Mouse (Mus musculus) layer of hippocampus, postnatal 14 days (tissue): Measurements from ENCODE around the gene Mkrn2. TPM values are rescaled to one million over a fixed set of nuclear protein-coding genes. Genes with fewer than 3 reads are reported as not detected.
"Not testable (repeated sequence)": the region's sequence is repeated elsewhere in the genome, so short reads cannot be mapped to it uniquely, and the experiment has no call there.

ENCODE experiments used
- DNase-seq, 2 experiments: peaks; one replicate each; pipeline ENCODE4 v3.0.0; 2021 to 2022; ENCODE audit warnings: low spot score in 2 of 2, mixed read lengths in 1 of 2
- total RNA-seq, 2 experiments: library from RNA; stranded (reverse); gene quantifications; 2 replicates each; pipeline ENCODE4 v1.2.3; 2021

Gene Mkrn2
- total RNA-seq, 2 experiments from 2014 or later = 33.5 to 37.0 TPM

DNA sequence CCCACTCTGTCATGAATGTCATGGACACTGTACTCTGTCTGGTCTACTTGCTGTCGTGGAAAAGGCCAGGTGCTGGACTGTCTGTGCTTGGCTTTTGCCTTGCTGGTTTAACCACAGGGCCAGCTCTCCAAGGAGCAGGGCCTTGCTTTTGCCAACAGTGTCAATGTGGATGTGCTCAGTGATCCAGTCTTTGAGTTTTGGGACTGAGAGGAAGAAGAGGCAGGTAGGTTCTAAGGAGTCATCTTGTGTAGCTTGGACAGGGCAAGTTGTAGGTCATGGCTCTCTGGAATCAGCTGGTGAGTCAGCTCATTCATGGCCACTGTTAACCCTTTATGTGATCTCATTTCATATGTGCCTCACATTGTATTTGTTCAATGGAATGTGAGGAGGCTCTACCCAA is 4.8 kb downstream of the Mkrn2 start:
- DNase-seq = no peak

DNA sequence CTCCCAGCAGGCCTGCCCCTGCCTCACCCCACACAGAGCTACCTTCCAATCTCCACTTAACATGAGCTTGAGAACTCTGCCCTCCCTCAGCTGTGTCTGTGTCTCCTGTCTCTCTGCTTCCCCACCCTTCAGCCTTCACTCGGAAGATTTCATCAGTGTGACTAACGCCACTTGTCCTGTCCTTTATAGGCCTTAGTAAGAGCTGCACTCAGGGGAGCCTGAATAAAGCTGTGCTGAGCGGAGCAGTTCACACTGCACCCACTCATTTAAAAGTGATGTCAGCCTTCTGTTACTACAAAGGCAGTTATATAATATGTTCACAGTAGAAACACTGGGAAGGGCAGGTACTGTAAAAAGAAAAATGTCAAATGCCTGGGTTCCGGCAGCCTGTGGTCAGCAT is 5.7 kb downstream of the Mkrn2 start:
- DNase-seq = peak in 1 of 2 experiments; percentile 54

DNA sequence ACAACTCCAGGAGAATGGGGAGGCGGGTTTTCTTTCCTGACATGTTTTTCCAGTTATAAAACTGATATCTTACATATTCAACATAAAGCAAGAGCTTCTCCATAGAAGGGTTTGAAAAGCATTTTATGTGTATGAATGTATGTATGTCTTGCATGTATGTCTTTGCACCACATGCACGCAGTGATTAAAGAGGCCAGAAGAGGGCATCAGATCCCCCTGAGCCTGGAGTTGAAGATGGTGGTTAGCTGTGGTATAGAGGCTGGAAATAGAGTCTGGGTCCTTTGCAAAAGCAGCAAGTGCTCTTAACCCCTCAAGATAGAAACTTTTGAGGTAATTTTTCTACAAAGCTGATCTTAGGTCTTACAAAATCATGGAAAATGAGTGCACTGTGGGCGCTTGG is 7.4 kb downstream of the Mkrn2 start:
- no peak for DNase-seq

DNA sequence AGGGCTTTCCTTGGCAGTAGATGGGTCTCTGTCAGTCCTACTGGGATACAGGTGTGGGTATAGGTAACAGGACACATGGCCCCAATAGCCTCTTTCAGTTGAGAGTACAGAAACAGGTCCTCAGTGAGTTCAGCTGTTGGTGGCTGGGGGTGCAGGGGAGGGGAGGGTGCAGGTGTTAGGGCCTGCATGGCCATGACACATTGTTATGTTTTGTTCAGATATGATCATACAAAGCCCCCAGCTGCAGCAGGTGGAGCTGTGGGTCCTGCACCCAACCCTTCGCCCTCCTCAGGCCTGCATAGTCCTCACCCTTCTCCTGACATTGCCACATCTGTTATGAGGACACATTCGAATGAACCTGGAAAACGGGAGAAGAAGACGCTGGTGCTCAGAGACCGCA is 8.6 kb downstream of the Mkrn2 start:
- DNase-seq = no peak

DNA sequence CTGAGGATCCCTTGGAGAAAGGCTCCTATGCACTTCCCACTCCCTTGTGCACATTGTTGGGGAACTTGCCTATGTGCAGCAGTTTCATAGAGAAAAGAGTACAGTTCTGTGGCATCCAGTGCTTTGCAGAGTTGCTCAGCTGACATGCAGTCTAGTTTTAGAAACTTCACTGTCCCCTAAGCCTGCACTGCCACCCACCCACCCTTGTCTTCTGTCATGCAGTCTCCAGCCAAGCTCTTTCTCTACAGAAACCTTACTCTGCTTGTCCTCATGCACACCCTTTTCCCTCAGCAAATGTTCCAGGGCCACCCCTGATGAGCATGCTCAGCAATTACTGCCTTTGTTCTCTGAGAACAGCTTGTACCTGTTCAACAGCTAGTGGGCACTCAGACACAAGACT is 12.1 kb downstream of the Mkrn2 start:
- DNase-seq = no peak

DNA sequence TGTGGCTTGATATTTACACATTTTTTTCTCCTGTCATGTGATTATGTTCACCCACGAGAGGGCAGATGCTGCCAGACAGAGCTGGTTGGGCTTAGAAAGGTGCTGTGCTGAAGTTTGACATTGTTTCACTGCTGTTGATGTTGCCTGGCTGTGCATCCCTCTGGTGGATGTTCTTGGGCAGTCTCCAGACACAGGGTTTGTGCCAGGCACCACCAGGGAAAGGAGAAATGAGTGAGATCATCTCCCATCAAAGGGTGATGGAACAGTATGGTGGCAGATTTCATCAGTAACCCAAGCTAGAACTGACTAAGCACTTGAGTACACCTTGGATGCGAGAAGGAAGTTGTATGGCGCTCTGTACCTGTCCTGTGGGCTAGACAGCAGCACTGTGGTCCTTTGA is 14.3 kb downstream of the Mkrn2 start:
- no peak for DNase-seq

DNA sequence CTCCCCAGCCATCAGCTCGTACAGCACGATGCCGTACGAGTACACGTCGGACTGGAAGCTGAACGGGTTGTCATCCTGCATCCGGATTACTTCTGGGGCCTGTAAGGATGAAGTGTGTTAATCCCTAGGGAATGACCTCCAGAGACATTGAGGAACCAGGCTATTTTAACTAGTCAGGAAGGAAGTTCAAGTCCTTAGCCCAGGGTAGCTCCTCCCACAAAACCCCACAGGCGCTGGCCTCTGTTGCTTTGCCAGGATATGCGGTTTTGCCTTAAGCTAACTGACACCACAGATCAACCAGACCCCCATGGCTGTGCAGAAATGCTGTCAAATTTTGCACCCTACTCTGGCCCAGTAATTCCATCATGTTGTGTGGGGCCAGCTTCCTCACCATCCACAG is 18.1 kb downstream of the Mkrn2 start:
- no peak for DNase-seq

DNA sequence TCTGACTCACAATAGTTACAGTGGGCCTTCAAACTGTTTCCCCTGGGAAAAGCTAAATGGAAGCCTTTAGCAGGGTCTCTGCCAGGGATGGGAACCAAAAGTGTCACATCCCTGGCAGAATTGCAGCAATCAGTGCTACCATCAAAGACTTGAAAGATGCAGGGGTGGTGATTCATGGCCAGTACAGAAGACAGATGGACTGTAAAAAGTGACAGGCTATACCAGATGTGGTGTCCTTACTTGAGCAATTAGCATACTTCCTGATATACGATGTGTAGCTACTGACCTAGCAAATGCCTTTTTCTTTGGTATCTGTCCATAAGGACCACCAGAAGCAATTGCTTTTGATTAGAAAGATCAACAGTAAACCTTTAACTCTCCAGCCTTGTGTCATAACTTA is 19.2 kb downstream of the Mkrn2 start:
- no peak for DNase-seq

DNA sequence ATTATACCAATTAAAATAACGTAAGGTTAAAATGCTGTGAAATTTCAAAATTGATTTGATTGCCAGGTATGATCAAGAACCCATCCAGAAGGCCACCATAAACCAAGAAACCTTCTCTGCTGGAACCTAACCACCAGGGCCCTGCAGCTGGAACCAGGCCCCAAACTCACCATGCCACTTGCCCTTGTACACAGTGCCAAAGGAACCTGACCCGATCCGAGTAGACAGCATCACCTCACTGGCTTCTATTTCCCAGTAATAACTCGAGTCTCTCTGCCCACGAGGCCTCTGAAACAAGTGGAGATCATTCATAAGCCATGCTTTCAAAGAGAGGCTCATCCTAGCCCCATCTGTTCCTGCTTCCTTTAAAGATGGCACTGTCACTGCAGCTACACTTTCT is 24.4 kb downstream of the Mkrn2 start:
- DNase-seq = no peak

DNA sequence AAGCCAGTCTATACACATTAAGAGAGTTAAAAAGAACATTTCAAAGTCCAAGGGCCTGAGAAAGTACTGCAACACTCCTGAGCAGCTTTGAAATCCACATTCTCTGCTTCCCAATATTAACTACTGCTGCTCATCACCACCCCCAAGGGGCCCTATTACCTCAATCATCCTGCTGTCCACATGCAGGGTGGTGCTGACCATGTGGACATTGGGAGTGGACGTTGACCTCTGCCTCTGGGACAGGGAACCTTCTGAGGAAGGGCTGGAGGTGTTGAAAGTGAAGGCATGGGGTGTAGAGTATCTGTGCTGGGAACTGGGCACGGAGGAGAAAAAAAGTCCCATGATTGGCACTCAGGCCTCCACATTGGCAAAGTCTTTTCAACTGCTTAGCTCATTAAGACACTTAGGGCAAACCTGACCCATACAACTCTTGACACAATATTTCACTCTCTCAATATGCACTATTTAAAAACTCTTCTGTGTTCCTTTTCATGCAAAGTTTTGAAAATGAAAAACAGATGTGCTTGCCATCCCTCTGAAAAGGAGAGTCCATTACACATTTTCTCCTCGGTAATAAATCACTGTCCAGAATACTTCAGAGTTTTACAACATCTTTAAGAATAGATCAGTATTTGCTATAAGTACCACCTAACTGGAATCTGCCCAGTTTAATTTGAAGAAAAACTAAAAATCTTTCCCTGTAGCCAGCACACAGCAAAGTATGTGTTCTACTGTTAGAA is 29.5 kb downstream of the Mkrn2 start:
- DNase-seq = no peak

DNA sequence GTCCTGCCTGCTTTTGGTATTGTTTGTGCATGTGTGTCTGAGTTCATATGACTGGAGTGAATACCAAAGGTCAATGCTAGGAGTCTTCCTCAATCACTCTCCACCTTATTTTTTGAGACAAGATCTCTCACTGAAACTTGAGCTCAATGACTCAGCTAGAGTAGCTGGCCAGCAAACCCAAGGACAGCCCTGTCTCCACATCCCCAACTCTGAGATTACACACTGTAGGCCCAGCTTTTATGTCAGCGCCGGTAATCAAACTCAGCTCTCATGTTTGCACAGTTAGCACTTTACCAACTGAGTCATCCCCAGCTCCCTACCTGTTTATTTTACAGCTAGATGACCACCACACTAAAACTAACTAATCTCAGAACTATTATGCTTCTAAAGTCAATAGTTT is 32.3 kb downstream of the Mkrn2 start:
- DNase-seq = no peak

DNA sequence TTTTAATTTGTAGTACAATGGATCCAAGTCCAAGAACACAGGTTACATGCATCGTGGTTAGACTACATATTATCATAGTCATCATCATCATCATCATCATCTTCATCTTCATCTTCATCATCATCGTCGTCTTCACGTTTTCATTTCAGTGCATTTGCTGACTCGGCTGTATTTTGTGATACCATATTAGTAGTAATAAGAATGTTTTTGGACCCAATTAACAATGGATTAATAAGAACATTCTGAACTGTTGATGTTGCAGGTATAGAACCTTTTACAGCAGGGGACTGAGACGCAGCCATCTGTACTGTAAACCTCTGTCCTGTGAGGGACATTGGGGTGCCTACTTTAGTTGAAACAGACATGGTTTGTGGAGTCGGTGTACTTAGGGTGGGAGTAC is 36.5 kb downstream of the Mkrn2 start:
- not testable (repeated sequence) for DNase-seq

DNA sequence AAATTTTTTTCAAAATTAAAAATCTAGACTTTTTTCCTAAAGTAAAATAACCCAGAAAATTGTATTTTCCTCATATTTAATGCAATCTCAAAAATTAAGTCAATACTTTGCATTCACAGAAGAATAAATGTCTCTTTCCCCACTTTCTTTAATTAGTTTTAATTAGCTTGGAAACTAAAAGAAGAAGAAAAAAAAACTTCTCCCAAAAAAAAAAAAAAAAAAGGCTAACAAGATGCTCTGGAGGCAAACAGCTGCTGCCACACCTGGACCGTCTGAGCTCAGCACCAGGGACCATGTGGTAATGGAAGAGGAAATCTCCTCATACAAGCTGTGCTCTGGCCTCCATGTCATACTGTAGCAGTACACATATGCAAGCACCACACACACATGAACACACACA is 41.6 kb downstream of the Mkrn2 start:
- no peak for DNase-seq

DNA sequence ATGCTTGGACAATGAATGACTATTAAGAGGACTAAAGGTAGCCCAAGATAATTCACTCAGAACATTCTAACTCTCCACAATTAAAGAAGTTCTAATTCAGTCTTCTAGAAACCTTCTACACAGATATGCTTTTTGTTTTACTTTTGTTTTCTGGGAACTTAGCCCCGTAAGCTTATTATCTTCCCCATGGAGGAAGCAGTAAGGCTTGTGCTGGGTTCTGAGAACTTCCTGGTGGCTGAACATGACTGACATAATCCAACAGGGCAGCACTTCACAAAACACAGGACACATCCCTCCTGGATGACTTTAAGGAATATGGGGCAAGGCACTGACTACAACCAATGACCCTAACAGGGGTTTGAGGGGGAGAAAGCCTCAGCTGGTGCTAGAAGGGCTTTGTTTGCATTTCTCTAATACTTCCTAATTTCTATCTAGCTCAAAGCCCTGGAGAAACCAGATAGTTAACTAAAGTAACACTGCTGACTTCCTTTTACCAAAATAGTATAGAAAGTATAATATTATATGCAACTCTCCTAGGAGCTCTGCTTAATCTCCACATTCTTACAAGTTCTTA is 48.2 kb downstream of the Mkrn2 start:
- no peak for DNase-seq

DNA sequence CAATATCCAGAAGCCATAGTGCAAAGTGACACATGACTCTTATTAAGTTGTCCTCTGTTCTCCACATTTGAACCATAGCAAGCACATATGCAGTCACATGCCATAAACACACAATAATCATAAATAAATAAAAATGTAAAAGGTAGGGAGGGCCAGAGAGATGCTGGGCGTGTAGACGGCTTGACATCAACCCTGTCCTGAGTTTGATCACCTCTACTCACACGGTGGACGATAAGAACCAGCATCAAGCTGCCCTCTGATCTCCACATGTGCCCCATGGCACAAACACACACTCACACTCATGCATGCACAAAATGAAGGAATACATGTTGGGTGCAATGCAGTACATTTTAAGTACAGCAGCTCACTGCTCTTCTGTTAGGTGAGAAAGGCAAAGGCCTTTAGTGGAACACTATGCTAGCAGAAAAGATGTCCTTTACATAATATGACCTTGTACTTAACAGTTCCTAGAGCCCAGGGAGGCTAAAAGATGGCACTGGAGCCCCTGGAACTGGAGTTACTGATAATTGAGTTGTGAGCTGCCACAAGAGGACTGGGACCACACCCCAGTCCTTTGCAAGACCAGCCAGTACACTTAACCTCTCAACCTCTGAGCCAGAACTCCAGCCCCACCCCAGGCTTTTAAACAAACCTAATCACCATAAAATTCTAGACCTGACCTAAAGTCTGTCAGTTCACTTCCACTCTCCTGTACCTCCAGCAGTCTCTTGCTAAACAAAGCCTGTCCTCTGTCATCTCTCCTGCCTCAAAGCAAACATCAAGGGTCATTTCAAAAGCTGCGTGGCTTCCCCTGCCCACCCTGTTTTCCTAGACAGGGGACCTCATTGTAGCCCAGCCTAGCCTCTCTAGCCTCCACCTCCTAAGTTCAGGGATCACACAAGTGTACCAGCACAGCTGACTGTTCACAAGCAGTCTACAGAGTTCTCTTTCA is 49.0 kb downstream of the Mkrn2 start:
- no peak for DNase-seq

DNA sequence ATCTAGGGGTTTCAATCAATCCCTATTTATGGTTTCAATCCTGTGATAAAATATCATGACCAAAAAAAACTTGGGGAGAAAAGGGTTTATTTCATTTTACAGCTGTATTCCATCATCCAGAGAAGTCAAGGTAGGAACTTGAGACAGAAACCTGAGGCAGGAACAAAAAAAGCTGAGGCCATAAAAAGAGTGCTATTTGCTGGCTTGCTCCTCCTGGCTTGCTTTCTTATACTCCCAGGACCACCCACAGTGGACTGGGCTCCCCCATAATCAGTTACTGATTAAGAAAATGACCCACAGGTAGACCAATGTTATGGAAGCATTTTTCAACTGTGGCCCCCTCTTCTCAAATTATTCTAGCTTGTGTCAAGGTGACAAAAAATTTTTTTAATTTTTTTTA is 50.0 kb downstream of the Mkrn2 start:
- DNase-seq = no peak

DNA sequence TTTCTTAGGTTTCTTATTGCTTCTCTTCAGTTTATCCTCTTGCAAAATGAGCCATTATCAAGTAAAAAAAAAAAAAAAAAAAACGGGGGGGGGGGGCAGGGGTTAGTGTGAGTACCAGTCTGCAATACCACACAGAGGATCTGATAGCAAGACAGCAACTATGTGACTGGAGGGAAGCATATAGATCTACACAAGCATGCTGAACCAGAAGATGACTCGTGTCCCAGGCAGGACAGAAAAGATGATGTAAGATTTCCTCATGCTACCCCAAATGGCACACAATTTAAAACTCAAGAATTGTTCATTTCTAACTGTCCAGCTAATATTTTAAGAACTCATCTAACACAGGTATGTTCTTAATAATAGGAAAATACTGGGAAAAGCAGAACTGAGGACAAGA is 52.2 kb downstream of the Mkrn2 start:
- no peak for DNase-seq

DNA sequence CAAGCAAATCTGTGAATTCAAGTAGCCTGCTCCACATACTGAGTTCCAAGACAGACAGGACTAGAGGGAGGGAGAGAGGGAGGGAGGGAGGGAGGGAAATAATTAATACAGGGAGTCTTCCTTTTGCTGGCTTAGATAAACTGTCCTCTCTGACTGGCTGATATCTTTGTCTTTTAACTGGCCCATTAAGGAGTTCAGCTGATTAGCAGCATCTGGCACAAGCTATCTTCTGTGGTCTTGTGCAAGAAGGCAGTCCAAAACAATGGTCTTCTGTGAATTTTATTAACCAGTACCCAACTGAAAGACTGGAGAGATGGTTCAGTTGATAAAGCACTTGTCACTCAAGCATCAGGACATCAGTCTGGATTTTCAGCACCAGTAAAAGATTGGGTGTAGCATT is 57.1 kb downstream of the Mkrn2 start:
- DNase-seq = no peak

DNA sequence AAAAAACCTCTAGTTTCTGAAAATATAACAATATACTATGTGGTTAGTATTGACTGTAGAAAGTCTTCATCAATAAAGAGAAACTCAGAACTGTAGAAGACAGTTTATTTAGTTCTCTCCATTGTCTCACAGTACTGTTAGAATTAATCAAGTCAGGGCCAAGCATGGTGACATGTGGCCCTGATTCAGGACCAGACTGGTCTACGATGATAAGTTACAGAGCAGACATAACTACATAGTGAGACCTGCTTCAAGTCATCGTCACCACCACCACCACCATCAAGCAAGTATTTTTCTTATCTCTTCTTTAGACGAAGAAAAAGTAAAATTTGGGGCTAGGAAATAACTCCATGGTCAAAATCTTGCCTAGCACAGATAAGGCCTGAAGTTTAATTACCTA is 62.6 kb downstream of the Mkrn2 start:
- no peak for DNase-seq

DNA sequence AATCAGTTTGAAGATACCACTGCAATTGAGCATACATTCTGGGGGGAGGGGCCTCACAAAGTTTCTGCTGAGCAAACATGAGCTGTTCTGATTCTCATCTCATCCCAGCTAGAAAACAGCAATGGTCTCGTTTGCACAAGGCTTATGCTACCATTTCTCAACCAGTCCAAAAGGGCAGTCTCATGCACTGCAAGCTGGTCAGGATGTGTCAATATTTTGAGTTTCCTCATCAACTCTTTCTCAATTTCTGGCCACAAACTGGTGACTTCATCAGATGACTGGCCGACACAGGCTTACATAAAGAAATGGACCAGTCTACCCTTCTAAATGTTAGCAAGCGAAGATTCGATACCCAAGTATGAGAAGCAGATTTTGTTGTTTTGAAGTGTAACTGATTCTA is 64.9 kb downstream of the Mkrn2 start:
- DNase-seq = no peak
